Mouse (Mus musculus): ENCODE data around the gene Ski. TPM values are rescaled to one million over a fixed set of nuclear protein-coding genes. Genes with fewer than 3 reads are reported as not detected.

The Ski gene
- polyA plus RNA-seq, 1 experiment from 2014 or later = 34.9 TPM

- Histone ChIP-seq H3K4me2 (ENCODE audit: low read depth, low read length) (no peak overlapping the region), H3K4me1 (ENCODE audit: control insufficient read depth, insufficient read depth, low read length) (peaks cover 24% of the 10 kb centered on the region), H3K27ac (replicated peaks; ENCODE audit: low read depth, low read length) (no peak overlapping the region), H3K27me3 (replicated peaks; ENCODE audit: control insufficient read depth, insufficient read depth, low read length) (no peaks in the 10 kb centered on the region), H3K36me3 (ENCODE audit: control insufficient read depth, insufficient read depth, low read length) (no peaks in the 10 kb centered on the region), H3K4me3 (ENCODE audit: low read depth, low read length) (no peak overlapping the region), H3K9me3 (ENCODE audit: control insufficient read depth, low read length) (no peaks in the 10 kb centered on the region), H3K9ac (ENCODE audit: low read depth, low read length) (no peak overlapping the region)
- no peak for DNase-seq (ENCODE audit: low spot score)
- ATAC-seq (ENCODE audit: low read depth) = no peak
- WGBS = 85% methylated on average over 5 of the region's 5 CpGs
Observed at GRCm38 (mm10) chr4:155126194-155126593, 96.2 kb downstream of the Ski start.

DNA sequence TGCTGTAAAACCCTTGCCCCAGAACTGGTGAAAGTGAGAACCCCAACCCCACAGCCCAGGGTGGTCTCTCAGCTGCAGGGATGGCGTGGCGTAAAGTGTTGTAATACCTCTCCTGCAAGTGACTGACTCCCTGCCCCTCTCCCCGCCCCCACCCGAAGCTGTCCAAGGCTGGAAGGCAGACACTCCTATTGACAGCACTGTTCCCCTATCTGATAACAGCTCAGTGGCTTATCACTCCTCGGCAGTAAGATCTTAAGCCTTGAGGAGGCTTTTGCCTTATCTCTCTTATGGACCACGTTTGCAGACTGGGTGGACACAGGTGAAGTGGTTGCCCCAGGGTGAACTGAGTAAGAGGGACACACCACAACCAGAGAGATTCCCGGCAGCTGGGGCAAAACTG, 97.1 kb downstream of the Ski start:
- Histone ChIP-seq H3K4me2 (ENCODE audit: low read depth, low read length) (no peak overlapping the region), H3K27me3 (replicated peaks; ENCODE audit: control insufficient read depth, insufficient read depth, low read length) (no peaks in the 10 kb centered on the region), H3K9me3 (ENCODE audit: control insufficient read depth, low read length) (no peaks in the 10 kb centered on the region), H3K4me3 (ENCODE audit: low read depth, low read length) (no peak overlapping the region), H3K27ac (replicated peaks; ENCODE audit: low read depth, low read length) (no peak overlapping the region), H3K9ac (ENCODE audit: low read depth, low read length) (no peak overlapping the region), H3K4me1 (ENCODE audit: control insufficient read depth, insufficient read depth, low read length) (peaks cover 26% of the 10 kb centered on the region), H3K36me3 (ENCODE audit: control insufficient read depth, insufficient read depth, low read length) (no peaks in the 10 kb centered on the region)
- WGBS = 52% methylated on average over 7 of the region's 7 CpGs
- no peak for ATAC-seq (ENCODE audit: low read depth)
- no peak for DNase-seq (ENCODE audit: low spot score)

DNA sequence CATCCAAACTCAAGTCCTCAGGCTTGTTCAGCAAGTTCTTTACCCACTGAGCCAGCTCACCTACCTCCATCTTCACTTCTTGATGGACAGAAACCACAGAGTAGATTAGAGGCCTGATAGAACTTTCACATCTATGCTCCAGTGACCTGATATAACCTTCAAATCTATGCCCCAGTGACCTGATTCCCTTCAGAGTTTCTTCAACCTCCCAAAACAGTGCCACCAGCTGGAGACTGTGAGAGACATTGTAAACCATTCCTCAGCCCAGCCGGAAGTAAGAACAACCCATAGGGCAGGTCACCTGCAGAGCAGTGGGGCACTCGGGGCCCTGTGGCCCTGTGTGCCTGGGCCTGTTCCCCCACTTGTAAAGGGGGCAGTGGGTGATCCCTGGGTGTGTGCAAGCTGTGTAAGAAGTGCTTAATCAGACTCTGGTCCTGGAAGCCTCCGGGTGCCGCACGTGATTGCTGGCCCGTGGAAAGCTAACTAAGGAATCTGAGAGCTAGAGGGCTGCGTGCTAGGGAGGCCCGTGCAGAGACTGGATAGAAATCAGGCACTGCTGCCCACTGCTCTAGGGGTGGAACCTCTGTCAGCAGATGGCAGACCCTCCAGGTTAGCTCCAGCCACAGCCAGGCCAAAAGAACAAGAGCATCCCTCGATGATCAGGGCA, 98.4 kb downstream of the Ski start:
- H3K9me3 ChIP-seq (ENCODE audit: control insufficient read depth, low read length) = no peaks in the 10 kb centered on the region
- ATAC-seq (ENCODE audit: low read depth) = no peak
- H3K9ac ChIP-seq (ENCODE audit: low read depth, low read length) = no peak overlapping the region
- peaks cover 25% of the 10 kb centered on the region for H3K4me1 ChIP-seq (ENCODE audit: control insufficient read depth, insufficient read depth, low read length)
- 73% methylated on average over 9 of the region's 9 CpGs for WGBS
- no peaks in the 10 kb centered on the region for H3K36me3 ChIP-seq (ENCODE audit: control insufficient read depth, insufficient read depth, low read length)
- H3K4me2 ChIP-seq (ENCODE audit: low read depth, low read length) = no peak overlapping the region
- no peak overlapping the region for H3K27ac ChIP-seq (replicated peaks; ENCODE audit: low read depth, low read length)
- no peak overlapping the region for H3K4me3 ChIP-seq (ENCODE audit: low read depth, low read length)
- no peak for DNase-seq (ENCODE audit: low spot score)
- no peaks in the 10 kb centered on the region for H3K27me3 ChIP-seq (replicated peaks; ENCODE audit: control insufficient read depth, insufficient read depth, low read length)

GRCm38 (mm10) chr4:155122444-155123040, 99.8 kb downstream of the Ski start:
- Histone ChIP-seq H3K36me3 (ENCODE audit: control insufficient read depth, insufficient read depth, low read length) (no peaks in the 10 kb centered on the region), H3K4me3 (ENCODE audit: low read depth, low read length) (no peak overlapping the region), H3K9me3 (ENCODE audit: control insufficient read depth, low read length) (peaks cover 12% of the 10 kb centered on the region), H3K27me3 (replicated peaks; ENCODE audit: control insufficient read depth, insufficient read depth, low read length) (no peaks in the 10 kb centered on the region), H3K9ac (ENCODE audit: low read depth, low read length) (peak overlapping the region; percentile 53), H3K27ac (replicated peaks; ENCODE audit: low read depth, low read length) (peak overlapping the region; percentile 94), H3K4me1 (ENCODE audit: control insufficient read depth, insufficient read depth, low read length) (peaks cover 25% of the 10 kb centered on the region), H3K4me2 (ENCODE audit: low read depth, low read length) (peak overlapping the region; percentile 31)
- ATAC-seq (ENCODE audit: low read depth) (peak; percentile 89), DNase-seq (ENCODE audit: low spot score) (peak; percentile 97)
- 9% methylated on average over 15 of the region's 16 CpGs for WGBS

DNA sequence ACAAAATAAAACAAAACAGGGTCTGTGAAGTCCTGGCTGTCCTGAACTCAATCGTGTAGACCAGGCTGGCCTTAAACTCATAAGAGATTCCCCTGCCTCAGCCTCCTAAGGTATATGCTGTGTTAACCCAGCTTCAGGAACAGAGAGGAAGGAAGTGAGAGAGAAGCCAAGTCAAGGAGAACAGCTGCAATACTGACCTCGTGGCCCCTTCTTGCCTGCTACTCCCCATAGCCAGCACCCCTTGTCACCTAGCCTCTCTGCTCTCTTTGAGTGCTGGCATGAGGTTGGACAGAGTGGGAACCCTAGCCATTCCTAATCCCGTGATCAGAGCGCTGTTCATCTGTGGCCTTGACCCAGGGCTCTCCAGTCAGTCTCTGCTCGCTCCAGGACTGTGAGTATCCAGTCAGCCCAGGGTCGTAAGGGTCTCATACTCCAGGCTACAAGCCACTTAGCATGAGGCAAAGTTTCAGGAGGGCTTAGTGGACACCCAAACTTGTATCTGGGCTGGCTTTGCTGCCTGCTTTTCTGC, 100.4 kb downstream of the Ski start:
- peaks cover 25% of the 10 kb centered on the region for H3K4me1 ChIP-seq (ENCODE audit: control insufficient read depth, insufficient read depth, low read length)
- WGBS = 79% methylated on average over 6 of the region's 6 CpGs
- H3K9ac ChIP-seq (ENCODE audit: low read depth, low read length) = peak overlapping the region; percentile 53; the same call in 1 of the 2 replicates
- H3K9me3 ChIP-seq (ENCODE audit: control insufficient read depth, low read length) = peaks cover 17% of the 10 kb centered on the region
- DNase-seq (ENCODE audit: low spot score) (no peak), ATAC-seq (ENCODE audit: low read depth) (peak; percentile 17; the same call in 1 of the 2 replicates)
- no peak overlapping the region for H3K4me3 ChIP-seq (ENCODE audit: low read depth, low read length)
- no peaks in the 10 kb centered on the region for H3K36me3 ChIP-seq (ENCODE audit: control insufficient read depth, insufficient read depth, low read length)
- H3K4me2 ChIP-seq (ENCODE audit: low read depth, low read length) = peak overlapping the region; percentile 31
- H3K27me3 ChIP-seq (replicated peaks; ENCODE audit: control insufficient read depth, insufficient read depth, low read length) = no peaks in the 10 kb centered on the region
- peak overlapping the region; percentile 94 for H3K27ac ChIP-seq (replicated peaks; ENCODE audit: low read depth, low read length)

DNA sequence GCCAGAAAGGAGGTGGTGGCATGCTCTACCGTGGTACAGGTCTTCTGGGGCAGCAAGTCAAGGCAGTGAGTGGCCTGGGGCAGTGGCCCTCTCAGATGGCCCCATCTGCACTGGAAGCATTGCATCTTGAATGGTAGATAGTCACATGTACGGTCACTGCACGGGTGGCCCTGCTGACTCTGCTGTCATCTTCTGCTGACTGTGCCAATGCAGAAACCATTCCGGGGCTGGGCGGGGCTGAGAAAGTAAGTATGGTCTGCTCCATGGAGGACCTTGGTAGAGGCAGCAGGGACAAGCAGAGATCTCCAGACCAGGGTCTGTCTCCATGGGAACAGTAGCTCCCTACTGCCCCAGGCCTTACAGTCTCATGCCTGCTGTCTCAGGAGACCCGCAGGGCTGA, 101.2 kb downstream of the Ski start:
- Histone ChIP-seq H3K27ac (replicated peaks; ENCODE audit: low read depth, low read length) (peak overlapping the region; percentile 73), H3K36me3 (ENCODE audit: control insufficient read depth, insufficient read depth, low read length) (no peaks in the 10 kb centered on the region), H3K4me2 (ENCODE audit: low read depth, low read length) (no peak overlapping the region), H3K27me3 (replicated peaks; ENCODE audit: control insufficient read depth, insufficient read depth, low read length) (no peaks in the 10 kb centered on the region), H3K4me1 (ENCODE audit: control insufficient read depth, insufficient read depth, low read length) (peaks cover 25% of the 10 kb centered on the region), H3K9me3 (ENCODE audit: control insufficient read depth, low read length) (peaks cover 17% of the 10 kb centered on the region), H3K9ac (ENCODE audit: low read depth, low read length) (no peak overlapping the region), H3K4me3 (ENCODE audit: low read depth, low read length) (no peak overlapping the region)
- no peak for ATAC-seq (ENCODE audit: low read depth)
- 85% methylated on average over 6 of the region's 6 CpGs for WGBS
- DNase-seq (ENCODE audit: low spot score) = no peak

DNA sequence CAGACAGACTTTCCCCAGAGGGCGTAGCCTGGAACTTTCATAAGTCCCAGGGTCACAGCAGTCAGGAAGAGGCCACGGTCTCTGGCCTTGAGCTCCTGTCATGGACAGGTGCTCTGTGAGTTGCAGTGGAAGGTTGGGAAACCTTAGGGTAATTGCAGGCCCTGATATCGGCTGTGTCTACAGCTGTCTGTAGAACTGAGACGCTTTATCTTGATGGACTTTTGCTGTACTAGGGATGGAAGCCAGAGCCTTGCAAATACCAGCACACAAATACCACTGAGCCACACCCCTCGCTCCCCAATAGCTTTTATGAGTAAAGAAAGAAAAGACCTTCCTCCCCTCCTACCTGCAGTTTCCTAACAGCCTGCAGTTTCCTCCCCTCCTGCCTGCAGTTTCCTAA, 101.8 kb downstream of the Ski start:
- H3K4me3 ChIP-seq (ENCODE audit: low read depth, low read length) = no peak overlapping the region

GRCm38 (mm10) chr4:155120038-155120437, 102.4 kb downstream of the Ski start:
- Histone ChIP-seq H3K4me2 (ENCODE audit: low read depth, low read length) (no peak overlapping the region), H3K4me1 (ENCODE audit: control insufficient read depth, insufficient read depth, low read length) (peaks cover 27% of the 10 kb centered on the region), H3K27me3 (replicated peaks; ENCODE audit: control insufficient read depth, insufficient read depth, low read length) (no peaks in the 10 kb centered on the region), H3K36me3 (ENCODE audit: control insufficient read depth, insufficient read depth, low read length) (no peaks in the 10 kb centered on the region), H3K4me3 (ENCODE audit: low read depth, low read length) (no peak overlapping the region), H3K9ac (ENCODE audit: low read depth, low read length) (no peak overlapping the region), H3K9me3 (ENCODE audit: control insufficient read depth, low read length) (peaks cover 17% of the 10 kb centered on the region), H3K27ac (replicated peaks; ENCODE audit: low read depth, low read length) (peak overlapping the region; percentile 36; the same call in 1 of the 2 replicates)
- no peak for ATAC-seq (ENCODE audit: low read depth)
- WGBS = 78% methylated on average over 7 of the region's 7 CpGs
- no peak for DNase-seq (ENCODE audit: low spot score)

More for the DNA sequence above, 101.8 kb downstream of the Ski start:
- Histone ChIP-seq H3K9ac (ENCODE audit: low read depth, low read length) (no peak overlapping the region), H3K27ac (replicated peaks; ENCODE audit: low read depth, low read length) (peak overlapping the region; percentile 73), H3K4me1 (ENCODE audit: control insufficient read depth, insufficient read depth, low read length) (peaks cover 25% of the 10 kb centered on the region), H3K9me3 (ENCODE audit: control insufficient read depth, low read length) (peaks cover 17% of the 10 kb centered on the region), H3K36me3 (ENCODE audit: control insufficient read depth, insufficient read depth, low read length) (no peaks in the 10 kb centered on the region), H3K27me3 (replicated peaks; ENCODE audit: control insufficient read depth, insufficient read depth, low read length) (no peaks in the 10 kb centered on the region), H3K4me2 (ENCODE audit: low read depth, low read length) (no peak overlapping the region)
- DNase-seq (ENCODE audit: low spot score) (peak; percentile 66), ATAC-seq (ENCODE audit: low read depth) (peak; percentile 16; the same call in 1 of the 2 replicates)
- 61% methylated on average over 5 of the region's 5 CpGs for WGBS
